Mouse (Mus musculus): ENCODE data around the gene Cdh16.
"Not testable (repeated sequence)": the region's sequence is repeated elsewhere in the genome, so short reads cannot be mapped to it uniquely, and the experiment has no call there.

The Cdh16 gene

GRCm38 (mm10) chr8:104624161-104624560, at the start of gene Cdh16:
Gene Cdh16, minus strand, starts transcription at chr8:104624396.
- DNase-seq (ENCODE audit: low read depth, low spot score), result no peak

GRCm38 (mm10) chr8:104655614-104656013, 31.4 kb upstream of the Cdh16 start:
- DNase-seq (ENCODE audit: low read depth, low spot score), result no peak

- peak; percentile 72 for DNase-seq (ENCODE audit: low read depth, low spot score)
Observed at GRCm38 (mm10) chr8:104654984-104655383, 30.8 kb upstream of the Cdh16 start.

- DNase-seq (ENCODE audit: low read depth, low spot score), result not testable (repeated sequence)
Observed at GRCm38 (mm10) chr8:104644187-104644586, 20.0 kb upstream of the Cdh16 start.

- DNase-seq (ENCODE audit: low read depth, low spot score), result no peak
Observed at GRCm38 (mm10) chr8:104642324-104642654, 18.1 kb upstream of the Cdh16 start.

- peak; percentile 83 for DNase-seq (ENCODE audit: low read depth, low spot score)
Observed at GRCm38 (mm10) chr8:104641426-104642323, 17.5 kb upstream of the Cdh16 start, which contains the start of gene Ciao2b. Gene Ciao2b, minus strand, starts transcription at chr8:104641965.

- DNase-seq (ENCODE audit: low read depth, low spot score), result no peak
Observed at GRCm38 (mm10) chr8:104640831-104641370, 16.7 kb upstream of the Cdh16 start.

GRCm38 (mm10) chr8:104640241-104640640, 16.0 kb upstream of the Cdh16 start:
- no peak for DNase-seq (ENCODE audit: low read depth, low spot score)

- no peak for DNase-seq (ENCODE audit: low read depth, low spot score)
Observed at GRCm38 (mm10) chr8:104638010-104638409, 13.8 kb upstream of the Cdh16 start.

GRCm38 (mm10) chr8:104635004-104635710, 11.0 kb upstream of the Cdh16 start:
- no peak for DNase-seq (ENCODE audit: low read depth, low spot score)

- DNase-seq (ENCODE audit: low read depth, low spot score), result no peak
Observed at GRCm38 (mm10) chr8:104633156-104633744, 9.1 kb upstream of the Cdh16 start.

- DNase-seq (ENCODE audit: low read depth, low spot score), result peak; percentile 46
Observed at GRCm38 (mm10) chr8:104632486-104632885, 8.3 kb upstream of the Cdh16 start.

- DNase-seq (ENCODE audit: low read depth, low spot score), result no peak
Observed at GRCm38 (mm10) chr8:104631975-104632374, 7.8 kb upstream of the Cdh16 start.

GRCm38 (mm10) chr8:104630981-104631663, 6.9 kb upstream of the Cdh16 start, which contains the start of gene Rrad:
Gene Rrad, minus strand, starts transcription at chr8:104631327.
- no peak for DNase-seq (ENCODE audit: low read depth, low spot score)

- DNase-seq (ENCODE audit: low read depth, low spot score), result no peak
Observed at GRCm38 (mm10) chr8:104630574-104630973, 6.4 kb upstream of the Cdh16 start.

- no peak for DNase-seq (ENCODE audit: low read depth, low spot score)
Observed at GRCm38 (mm10) chr8:104630111-104630479, 5.9 kb upstream of the Cdh16 start.

GRCm38 (mm10) chr8:104629306-104630110, 5.3 kb upstream of the Cdh16 start:
- DNase-seq (ENCODE audit: low read depth, low spot score), result no peak

GRCm38 (mm10) chr8:104628402-104628801, 4.2 kb upstream of the Cdh16 start:
- DNase-seq (ENCODE audit: low read depth, low spot score), result no peak

GRCm38 (mm10) chr8:104627065-104627740, 3.0 kb upstream of the Cdh16 start:
- DNase-seq (ENCODE audit: low read depth, low spot score), result no peak

- no peak for DNase-seq (ENCODE audit: low read depth, low spot score)
Observed at GRCm38 (mm10) chr8:104620765-104621164, 3.4 kb downstream of the Cdh16 start.
